Mouse (Mus musculus) liver, embryonic 14.5 days (tissue): Measurements from ENCODE around the gene Cytl1.

Source experiments
- CTCF ChIP-seq: IDR thresholded peaks from 2 replicates; pipeline ENCODE4 v1.5.1; 2016; ENCODE audit warnings: antibody characterized with exemption, low read depth, control low read depth
- EP300 ChIP-seq: IDR thresholded peaks from 2 replicates; pipeline ENCODE4 v1.6.1; 2016; ENCODE audit warnings: antibody characterized with exemption, low read depth

- TF ChIP-seq EP300 (no peak), CTCF (no peak)
Measured at GRCm38 (mm10) chr5:37770870-37771269, 35.6 kb downstream of the Cytl1 start.
